Mouse (Mus musculus): ENCODE results near the gene Tardbp.

DNA sequence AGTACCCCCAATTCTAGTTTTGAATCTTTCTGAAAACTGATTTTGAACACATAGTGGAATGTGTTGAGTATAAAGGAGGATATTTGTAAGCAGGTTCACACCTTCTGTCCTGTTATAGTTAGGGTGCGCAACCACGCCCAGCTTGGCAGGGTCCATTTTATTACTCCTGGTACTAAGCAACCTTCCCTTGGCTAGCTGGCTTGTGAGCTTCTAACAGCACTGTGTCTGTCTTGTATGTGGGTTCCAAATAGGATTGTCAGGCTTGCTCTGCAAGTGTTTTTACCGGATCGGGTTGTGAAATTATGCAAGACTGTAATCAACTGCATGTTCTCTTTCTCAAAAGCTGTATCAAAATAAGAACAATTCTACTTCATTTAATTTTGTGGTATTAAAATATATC, 4.3 kb downstream of the Tardbp start:
- TF ChIP-seq CTCF (IDR thresholded peaks at IDR 0.05; ENCODE audit: low read depth), result no peak
- no peak for TF ChIP-seq EP300 (IDR thresholded peaks at IDR 0.05; ENCODE audit: low read depth)
